Mouse (Mus musculus) fibroblast of lung, adult 2 months (primary cell): ENCODE results near the gene Gart.

Experiments used
- DNase-seq: peaks from one replicate; pipeline ENCODE4 v3.0.0-alpha.2; 2011; ENCODE audit warnings: low read depth

Gart gene

GRCm38 (mm10) chr16:91646681-91647419 lies at the start of gene Gart:
TSS of gene Gart (minus strand) at chr16:91646952.
- DNase-seq, result peak; percentile 73

- no peak for DNase-seq
These were observed 48.5 kb upstream of the Gart start for GRCm38 (mm10) chr16:91695108-91695755.

- DNase-seq, result peak; percentile 43
These were observed 47.8 kb upstream of the Gart start for GRCm38 (mm10) chr16:91694455-91695084.

GRCm38 (mm10) chr16:91689791-91690190 lies 43.0 kb upstream of the Gart start:
- no peak for DNase-seq

GRCm38 (mm10) chr16:91688619-91689334 lies 42.0 kb upstream of the Gart start, which contains the start of gene Donson:
TSS of gene Donson (minus strand) at chr16:91688770.
- peak; percentile 64 for DNase-seq

GRCm38 (mm10) chr16:91688023-91688618 lies 41.4 kb upstream of the Gart start:
- DNase-seq, result no peak

- no peak for DNase-seq
These were observed 39.6 kb upstream of the Gart start for GRCm38 (mm10) chr16:91686369-91686768.

- DNase-seq, result no peak
These were observed 38.8 kb upstream of the Gart start for GRCm38 (mm10) chr16:91685526-91685925.

GRCm38 (mm10) chr16:91680656-91681055 lies 33.9 kb upstream of the Gart start:
- DNase-seq, result no peak

- DNase-seq, result no peak
These were observed 31.6 kb upstream of the Gart start for GRCm38 (mm10) chr16:91678147-91678911.

GRCm38 (mm10) chr16:91674500-91674899 lies 27.7 kb upstream of the Gart start:
- DNase-seq, result no peak

- DNase-seq, result no peak
These were observed 17.0 kb upstream of the Gart start for GRCm38 (mm10) chr16:91663795-91664194.

- DNase-seq, result no peak
These were observed 15.6 kb upstream of the Gart start for GRCm38 (mm10) chr16:91662336-91662735.

GRCm38 (mm10) chr16:91661397-91661796 lies 14.6 kb upstream of the Gart start:
- no peak for DNase-seq

- DNase-seq, result no peak
These were observed 13.0 kb upstream of the Gart start for GRCm38 (mm10) chr16:91659798-91660197.

GRCm38 (mm10) chr16:91658471-91658870 lies 11.7 kb upstream of the Gart start:
- DNase-seq, result no peak

GRCm38 (mm10) chr16:91657285-91657684 lies 10.5 kb upstream of the Gart start:
- no peak for DNase-seq

- DNase-seq, result no peak
These were observed 8.5 kb upstream of the Gart start for GRCm38 (mm10) chr16:91655285-91655684.

- no peak for DNase-seq
These were observed 5.4 kb upstream of the Gart start for GRCm38 (mm10) chr16:91652191-91652590.

- no peak for DNase-seq
These were observed 3.0 kb upstream of the Gart start for GRCm38 (mm10) chr16:91649781-91650180.

GRCm38 (mm10) chr16:91649246-91649645 lies 2.5 kb upstream of the Gart start:
- DNase-seq, result no peak
